Mouse (Mus musculus) A20 (cell line): ENCODE measurements at regions not wholly inside any gene's neighbourhood (a gene's known extent, or its start where the extent isn't known, plus 50 kb on each side); places are given as distances from the start of the nearest gene placed in this dataset.

ENCODE experiments used
- DNase-seq: peaks from one replicate; pipeline ENCODE4 v3.0.0-alpha.2; 2011; ENCODE audit warnings: low read depth, low spot score

GRCm38 (mm10) chr4:29034406-29034805 lies 221.5 kb downstream of the Epha7 start:
- no peak for DNase-seq

GRCm38 (mm10) chr4:29039993-29040392 lies 227.1 kb downstream of the Epha7 start:
- no peak for DNase-seq

GRCm38 (mm10) chr4:29068678-29069621 lies 256.0 kb downstream of the Epha7 start:
- DNase-seq = no peak

GRCm38 (mm10) chr4:29074204-29074603 lies 261.3 kb downstream of the Epha7 start:
- no peak for DNase-seq

- no peak for DNase-seq
These were observed 261.9 kb downstream of the Epha7 start for GRCm38 (mm10) chr4:29074851-29075250.

- DNase-seq = no peak
These were observed 263.8 kb downstream of the Epha7 start for GRCm38 (mm10) chr4:29076683-29077082.

GRCm38 (mm10) chr4:29078391-29078790 lies 265.5 kb downstream of the Epha7 start:
- DNase-seq = no peak

- DNase-seq = no peak
These were observed 270.8 kb downstream of the Epha7 start for GRCm38 (mm10) chr4:29083545-29084290.

- no peak for DNase-seq
These were observed 278.0 kb downstream of the Epha7 start for GRCm38 (mm10) chr4:29090949-29091348.

- DNase-seq = no peak
These were observed 278.7 kb downstream of the Epha7 start for GRCm38 (mm10) chr4:29091495-29092211.

- no peak for DNase-seq
These were observed 289.4 kb downstream of the Epha7 start for GRCm38 (mm10) chr4:29102373-29102772.

GRCm38 (mm10) chr4:29103414-29103813 lies 290.5 kb downstream of the Epha7 start:
- no peak for DNase-seq

GRCm38 (mm10) chr4:29112552-29112951 lies 299.6 kb downstream of the Epha7 start:
- DNase-seq = no peak

GRCm38 (mm10) chr4:29117025-29117424 lies 304.1 kb downstream of the Epha7 start:
- DNase-seq = no peak

- no peak for DNase-seq
These were observed 305.0 kb downstream of the Epha7 start for GRCm38 (mm10) chr4:29117926-29118325.

GRCm38 (mm10) chr4:29118679-29119479 lies 305.9 kb downstream of the Epha7 start:
- DNase-seq = no peak

- no peak for DNase-seq
These were observed 306.7 kb downstream of the Epha7 start for GRCm38 (mm10) chr4:29119480-29120153.

- no peak for DNase-seq
These were observed 310.9 kb downstream of the Epha7 start for GRCm38 (mm10) chr4:29123697-29124377.

- no peak for DNase-seq
These were observed 317.6 kb downstream of the Epha7 start for GRCm38 (mm10) chr4:29130485-29130884.
